Mouse (Mus musculus): ENCODE data around the gene Slc31a1. TPM values are rescaled to one million over a fixed set of nuclear protein-coding genes. Genes with fewer than 3 reads are reported as not detected.

Slc31a1 gene
- total RNA-seq, 4 experiments from 2014 or later: 12.1 to 13.9 (median 13.0) TPM

DNA sequence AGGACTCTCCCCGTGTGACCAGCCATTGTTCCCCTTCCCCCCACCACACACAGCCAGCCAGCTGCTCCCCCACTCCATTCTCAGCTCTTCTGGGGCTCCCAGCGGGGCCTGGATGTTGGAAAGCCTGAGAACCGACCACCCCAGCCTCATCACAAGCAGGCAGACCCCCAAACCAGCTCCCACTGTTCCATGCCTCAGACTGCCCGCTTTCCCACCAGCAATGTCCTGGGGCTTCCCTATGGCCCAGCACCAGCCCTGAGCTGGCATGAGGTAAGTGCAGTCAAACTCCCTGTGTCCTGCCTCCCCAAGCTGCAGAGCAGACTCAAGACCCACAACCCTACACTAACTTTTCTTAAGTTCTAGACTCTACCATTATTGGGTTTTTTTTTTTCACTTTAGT, 45.6 kb downstream of the Slc31a1 start:
- DNase-seq (ENCODE audit: low spot score in 2 of 2): no peak

DNA sequence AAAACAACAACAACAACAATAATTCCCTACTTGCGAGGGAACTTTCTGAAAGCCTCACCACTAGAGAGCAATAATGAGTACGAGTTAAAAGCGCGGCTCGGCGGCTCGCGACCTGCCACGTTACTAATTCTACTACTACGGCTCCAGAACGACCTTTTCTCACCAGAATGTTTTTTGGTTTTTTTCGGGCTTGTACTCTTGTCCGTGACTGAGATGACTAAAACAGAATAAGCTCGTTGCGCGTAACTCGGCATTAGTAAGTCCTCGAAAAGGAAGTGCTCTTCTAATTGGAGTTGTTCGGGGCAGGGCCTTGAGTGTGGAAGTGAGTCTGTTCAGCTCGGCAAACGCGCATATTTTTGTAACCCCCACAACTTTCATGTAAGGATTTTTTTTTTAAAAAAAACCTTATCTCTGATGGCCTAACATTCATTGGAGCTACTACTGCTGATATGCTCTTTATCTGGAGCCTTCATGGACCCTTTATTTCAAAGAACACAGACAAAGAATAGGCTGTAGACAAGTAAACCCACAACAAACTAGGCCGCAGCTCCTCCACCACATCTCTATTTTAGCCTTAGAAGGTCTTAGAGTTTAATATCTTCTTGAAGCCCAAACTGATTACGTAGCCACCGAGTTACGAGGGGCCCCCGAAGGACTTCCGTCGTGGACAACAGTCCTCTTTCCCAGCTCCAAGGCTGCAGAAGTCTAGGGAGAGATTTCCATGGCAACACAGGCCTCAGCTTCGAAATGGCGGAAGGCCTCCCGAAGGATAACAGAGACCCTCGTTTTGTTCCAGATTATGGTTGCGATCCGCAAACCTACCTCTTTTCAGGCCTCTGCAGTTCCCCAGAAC, 47.4 kb downstream of the Slc31a1 start:
- DNase-seq (ENCODE audit: low spot score in 2 of 2): peak in 1 of 2 experiments; percentile 36

DNA sequence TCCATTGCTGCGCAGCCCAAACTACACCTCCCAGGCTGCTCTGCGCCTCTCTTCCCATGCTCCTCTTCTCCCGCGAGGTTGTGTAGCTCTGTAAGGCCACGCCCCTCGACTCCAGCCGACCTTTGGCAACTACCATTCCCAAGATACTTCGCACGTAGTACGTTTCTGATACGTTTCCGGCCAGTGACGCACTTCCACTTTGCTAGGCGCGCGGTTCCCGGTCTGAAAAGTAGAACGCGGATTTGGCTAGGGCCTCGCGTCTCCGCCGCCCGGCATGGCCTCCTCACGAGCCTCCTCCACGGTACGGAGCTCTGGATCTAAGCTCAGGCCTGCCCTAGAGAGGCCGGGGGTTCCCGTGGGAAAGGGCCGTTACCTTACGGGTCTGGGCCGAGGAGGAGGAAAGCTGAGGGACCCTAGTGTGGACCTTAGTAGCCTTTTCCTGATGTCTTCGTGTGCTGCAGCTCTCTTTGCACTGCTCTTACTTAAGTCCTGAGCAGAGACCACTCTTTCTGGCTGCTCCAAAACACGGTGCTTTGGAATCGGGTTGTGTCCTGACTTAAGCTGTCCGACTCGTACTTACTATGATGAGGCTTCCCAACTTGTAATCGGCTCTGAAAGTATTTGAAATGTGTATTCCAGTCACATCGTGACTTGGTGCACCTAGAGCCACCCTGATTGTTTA, 48.2 kb downstream of the Slc31a1 start, which contains the start of the genes Cdc26 and Prpf4:
Gene Cdc26 (minus strand): TSS at position 42 of the 682 bp plus-strand sequence.
Gene Prpf4 (plus strand): TSS at position 197 of the 682 bp plus-strand sequence.
- peak; percentile 93 to 99 for DNase-seq (ENCODE audit: low spot score in 2 of 2)

DNA sequence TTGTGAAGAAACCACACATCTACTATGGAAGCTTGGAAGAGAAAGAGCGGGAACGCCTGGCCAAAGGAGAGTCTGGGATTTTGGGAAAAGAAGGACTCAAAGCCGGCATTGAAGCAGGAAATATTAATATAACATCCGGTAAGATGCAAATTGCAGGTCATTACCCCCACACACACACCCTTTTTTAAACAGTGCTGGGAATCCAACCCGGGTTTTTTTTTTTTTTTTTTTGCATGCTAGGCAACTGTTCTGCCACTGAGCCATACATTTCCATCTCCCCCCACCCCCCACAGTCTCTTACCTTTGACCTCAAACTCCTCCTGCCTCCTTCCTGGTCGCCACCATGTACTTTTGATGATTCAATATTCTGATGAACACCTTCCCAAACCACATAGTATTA, 49.1 kb downstream of the Slc31a1 start:
- no peak for DNase-seq (ENCODE audit: low spot score in 2 of 2)

DNA sequence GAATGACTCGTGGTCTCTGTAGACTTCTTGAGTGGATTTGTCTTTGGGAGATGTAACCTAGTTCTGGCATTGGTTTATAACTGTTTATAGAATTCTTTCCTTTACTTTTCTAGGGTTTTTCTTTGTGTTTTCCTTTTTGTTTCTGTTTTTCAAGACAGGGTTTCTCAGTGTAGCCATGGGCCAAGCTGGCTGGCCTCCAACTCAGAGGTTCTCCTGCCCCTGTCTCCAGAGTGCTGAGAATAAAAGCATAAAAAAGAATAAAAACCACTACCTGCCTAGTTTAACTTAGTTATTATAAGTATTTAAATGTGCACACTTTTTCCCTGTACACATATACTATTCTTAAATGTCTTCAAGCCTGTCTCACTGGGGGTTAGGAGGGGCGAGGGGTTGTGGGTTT, 49.8 kb downstream of the Slc31a1 start:
- no peak for DNase-seq (ENCODE audit: low spot score in 2 of 2)

DNA sequence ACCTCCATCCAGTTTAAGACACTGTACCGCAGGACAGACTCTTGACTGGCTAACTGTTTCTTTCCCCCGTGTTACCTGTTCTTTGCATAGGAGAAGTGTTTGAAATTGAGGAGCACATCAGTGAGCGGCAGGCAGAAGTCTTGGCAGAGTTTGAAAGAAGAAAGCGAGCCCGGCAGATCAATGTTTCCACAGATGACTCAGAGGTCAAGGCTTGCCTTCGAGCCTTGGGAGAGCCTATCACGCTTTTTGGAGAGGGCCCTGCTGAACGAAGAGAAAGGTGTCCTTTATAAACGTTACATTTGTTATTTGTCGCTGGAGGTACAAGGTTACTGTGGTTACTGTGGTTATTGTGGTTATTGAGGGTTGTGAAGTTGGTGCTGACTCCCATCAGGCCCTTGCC, 51.1 kb downstream of the Slc31a1 start:
- DNase-seq (ENCODE audit: low spot score in 2 of 2): no peak

DNA sequence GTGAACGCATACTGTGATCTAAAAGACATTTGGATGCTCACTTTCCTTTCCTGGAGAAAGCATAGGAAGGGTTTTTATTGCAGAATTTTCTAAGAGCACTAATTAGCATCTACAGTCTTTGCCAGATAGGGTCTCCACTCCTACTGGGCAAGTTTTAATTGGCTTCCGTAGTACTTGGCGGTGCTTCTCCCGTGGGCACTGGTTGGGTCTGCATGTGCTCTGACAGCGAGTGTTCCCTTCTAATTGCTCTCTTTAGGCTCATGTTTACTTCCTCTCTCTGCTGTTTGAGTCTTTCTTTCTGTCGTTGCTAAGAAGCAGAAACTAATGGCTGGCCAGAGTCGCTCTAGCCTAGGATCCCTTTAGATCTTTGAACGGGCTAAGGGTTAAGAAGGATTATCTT, 57.9 kb downstream of the Slc31a1 start:
- no peak for DNase-seq (ENCODE audit: low spot score in 2 of 2)

DNA sequence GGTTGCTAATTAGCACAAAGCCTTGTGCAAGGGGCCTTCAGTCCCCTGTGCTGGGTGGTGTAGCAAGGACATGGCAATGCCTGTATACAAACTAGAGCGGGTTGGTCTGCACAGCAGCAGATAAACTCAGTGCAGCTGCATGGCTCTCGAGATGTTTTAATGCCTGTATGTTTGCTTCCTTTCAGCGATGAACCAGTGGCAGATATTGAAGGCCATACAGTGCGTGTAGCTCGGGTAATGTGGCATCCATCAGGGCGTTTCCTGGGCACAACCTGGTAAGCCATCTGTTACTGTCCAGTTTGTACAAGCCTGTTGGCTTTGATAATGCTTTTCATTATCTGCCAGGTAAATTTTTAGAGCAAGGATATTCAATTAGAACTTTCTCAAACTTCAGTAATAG, 58.6 kb downstream of the Slc31a1 start:
- DNase-seq (ENCODE audit: low spot score in 2 of 2): no peak

DNA sequence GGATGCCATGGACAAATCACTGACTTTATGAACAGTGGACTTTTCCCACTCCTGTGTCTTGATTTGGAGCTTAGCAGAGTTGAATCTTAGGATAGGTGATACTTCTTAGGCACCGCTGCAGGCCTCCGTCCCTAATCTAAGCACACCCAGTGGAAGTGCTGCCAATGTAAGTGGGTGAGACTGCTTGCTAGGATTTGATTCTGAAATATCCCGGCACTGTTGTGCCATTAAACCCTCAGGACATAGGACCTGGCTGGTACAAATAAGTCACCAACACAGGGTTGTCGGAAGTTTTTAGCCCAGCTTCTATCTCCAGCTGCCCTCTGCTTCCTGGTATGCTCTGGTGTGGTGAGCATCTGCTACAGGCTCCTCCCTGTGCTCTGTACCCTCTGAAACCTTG, 65.4 kb downstream of the Slc31a1 start:
- no peak for DNase-seq (ENCODE audit: low spot score in 2 of 2)

DNA sequence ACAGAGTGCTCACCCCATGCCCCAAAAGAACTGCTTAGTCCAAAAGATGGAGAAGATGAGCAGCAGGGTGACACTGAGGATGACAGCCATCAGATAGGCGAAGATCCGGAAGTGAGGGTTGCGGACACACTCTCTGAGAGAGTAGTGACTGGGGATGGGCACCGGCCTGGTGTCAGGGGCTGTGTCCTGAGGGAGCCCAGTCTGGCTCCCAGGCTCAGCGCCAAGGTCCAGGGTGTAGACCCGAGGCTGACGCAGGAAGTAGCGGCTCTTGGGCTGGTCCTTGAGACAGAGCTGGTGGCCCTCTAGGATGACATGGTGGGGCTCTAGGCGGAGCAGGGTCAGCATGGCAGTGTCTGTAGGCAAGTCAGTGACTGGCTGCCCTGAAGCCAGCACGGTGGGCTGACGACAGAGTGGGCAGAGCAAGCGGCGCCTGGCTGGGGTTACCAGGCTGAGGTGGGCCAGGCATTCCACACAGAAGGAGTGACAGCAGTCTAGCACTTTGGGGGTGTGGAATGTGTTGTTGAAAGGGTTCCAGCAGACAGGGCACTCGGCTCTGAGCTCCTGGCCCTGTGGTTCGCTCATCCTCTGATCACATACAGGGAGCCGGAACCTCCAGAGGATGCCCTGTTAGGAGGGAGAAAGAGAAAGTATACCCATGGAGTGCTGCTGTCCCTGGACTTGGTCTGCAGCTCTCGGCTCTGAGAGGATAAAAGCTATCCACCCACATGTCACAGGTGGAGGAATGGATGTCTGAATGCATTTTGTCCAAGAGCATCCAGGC, 67.6 kb downstream of the Slc31a1 start:
- DNase-seq (ENCODE audit: low spot score in 2 of 2): no peak

DNA sequence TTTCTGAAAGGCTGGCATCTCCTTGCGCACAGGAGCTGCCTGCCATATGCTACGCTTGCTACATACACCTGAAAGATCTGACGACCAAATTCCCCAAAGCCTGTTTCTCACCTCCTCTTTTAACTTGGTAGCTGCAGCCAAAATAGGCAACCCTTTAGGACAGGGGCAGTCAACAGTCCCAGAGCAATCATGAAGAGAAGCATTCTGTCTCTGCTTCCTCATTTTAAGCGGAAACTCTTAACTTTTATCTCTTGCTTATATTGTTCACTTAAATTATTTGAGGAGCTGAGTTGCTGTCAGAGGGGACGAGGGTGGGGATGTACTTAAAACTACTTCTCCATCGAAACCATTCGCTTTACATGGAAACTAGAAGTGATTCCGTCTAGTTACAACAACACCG, 69.1 kb downstream of the Slc31a1 start:
- DNase-seq (ENCODE audit: low spot score in 2 of 2): no peak

DNA sequence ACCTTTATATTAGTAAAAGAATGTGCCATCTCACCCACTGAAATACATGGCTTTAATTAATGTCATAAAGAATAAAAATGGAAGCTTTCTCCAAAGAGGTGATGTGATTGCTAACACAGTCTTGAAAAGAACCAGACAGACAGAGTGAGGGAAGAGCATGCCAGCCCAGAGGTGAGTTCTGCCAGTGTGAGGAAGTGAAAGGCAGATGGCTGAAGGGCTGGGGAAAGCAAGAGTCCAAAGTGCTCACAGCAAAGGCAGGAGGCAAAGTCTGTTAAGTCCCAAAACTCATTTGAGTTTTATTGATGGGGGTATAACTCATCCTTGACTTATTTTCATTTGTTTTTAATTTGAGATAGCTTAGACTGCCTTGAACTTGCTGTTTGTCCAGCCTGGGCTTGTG, 70.2 kb downstream of the Slc31a1 start:
- DNase-seq (ENCODE audit: low spot score in 2 of 2): no peak

DNA sequence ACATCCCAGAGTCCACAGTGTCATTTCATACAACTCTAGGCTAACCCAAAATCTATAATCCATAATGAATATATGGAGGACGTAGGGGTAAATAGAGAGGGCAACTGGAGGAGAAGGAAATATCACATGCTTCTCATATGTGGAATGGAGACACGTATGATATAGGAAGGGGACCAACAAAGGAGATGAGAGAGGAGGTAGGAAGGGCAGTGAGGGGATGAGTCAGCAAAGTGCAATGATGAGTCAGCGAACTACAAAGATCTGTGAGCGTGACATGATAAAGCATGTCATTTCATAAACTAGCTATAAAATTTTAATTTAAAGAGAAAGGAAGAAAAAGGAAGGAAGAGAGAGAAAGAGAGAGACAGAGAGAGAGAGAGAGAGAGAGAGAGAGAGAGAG, 71.0 kb downstream of the Slc31a1 start:
- no peak for DNase-seq (ENCODE audit: low spot score in 2 of 2)

DNA sequence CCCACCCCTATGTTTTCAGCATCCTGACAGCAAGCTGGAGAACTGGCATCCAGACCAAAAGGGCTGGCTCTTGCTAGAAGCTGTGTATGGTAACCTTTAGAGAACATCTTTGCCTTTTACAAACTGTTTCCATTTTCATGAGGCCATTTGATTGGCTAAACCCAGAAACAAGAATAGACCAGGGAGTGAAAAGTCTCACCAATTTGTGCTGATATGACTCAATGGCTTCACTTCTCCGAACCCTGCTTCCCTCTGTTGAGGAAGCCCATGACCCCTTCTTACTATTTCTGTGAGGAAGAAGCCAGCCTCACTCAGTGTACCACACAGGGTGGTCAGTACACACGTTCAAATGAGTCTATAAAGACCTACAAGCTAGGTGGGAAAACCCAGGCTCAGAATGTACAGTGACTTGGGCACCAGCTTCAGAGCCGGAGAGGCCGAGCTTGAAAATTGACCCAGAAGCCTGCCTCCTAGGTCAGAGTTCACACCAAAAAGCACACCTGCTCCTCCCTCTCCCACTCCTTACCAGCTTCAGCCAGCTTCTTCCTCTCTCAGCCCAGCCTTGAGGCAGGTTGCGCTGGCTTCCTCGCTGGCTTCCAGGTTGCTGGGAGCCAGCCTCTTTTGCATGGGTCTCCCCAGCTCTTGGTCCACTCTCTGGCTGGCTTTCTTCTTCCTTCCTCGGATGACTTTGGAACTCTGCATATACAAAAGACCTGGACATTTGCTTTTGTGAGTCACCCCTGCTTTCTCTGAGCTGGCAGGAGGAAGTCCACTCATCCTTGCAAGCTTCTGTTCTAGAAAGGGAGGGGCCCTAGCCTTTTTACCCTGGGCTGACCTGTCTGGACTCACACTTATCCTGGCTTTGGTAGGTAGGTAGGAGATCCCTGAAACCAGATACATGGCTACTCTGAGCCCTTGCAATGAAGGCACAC, 73.7 kb downstream of the Slc31a1 start:
- DNase-seq (ENCODE audit: low spot score in 2 of 2): no peak

DNA sequence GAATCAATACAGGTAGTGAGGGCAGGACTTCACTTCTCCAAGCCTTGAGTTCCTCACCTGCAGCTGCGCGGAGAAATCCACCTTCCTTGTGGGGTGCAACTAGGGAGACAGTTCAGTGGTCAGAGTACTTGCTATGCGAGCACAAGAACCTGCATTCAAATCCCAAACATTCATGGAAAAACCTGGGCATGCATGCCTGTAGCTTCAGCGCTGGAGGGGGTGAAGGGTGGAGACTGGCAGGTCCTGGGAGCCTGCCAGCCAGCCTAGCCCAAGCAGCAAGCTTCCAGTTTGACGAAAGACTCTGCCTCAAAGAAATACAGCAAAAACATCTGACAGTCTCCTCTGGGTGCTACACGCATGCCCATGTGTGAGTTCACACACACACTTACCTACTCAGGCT, 74.6 kb downstream of the Slc31a1 start, which contains the start of gene Rnf183:
Gene Rnf183 (minus strand): TSS at position 172 of the 400 bp plus-strand sequence.
- no peak for DNase-seq (ENCODE audit: low spot score in 2 of 2)

DNA sequence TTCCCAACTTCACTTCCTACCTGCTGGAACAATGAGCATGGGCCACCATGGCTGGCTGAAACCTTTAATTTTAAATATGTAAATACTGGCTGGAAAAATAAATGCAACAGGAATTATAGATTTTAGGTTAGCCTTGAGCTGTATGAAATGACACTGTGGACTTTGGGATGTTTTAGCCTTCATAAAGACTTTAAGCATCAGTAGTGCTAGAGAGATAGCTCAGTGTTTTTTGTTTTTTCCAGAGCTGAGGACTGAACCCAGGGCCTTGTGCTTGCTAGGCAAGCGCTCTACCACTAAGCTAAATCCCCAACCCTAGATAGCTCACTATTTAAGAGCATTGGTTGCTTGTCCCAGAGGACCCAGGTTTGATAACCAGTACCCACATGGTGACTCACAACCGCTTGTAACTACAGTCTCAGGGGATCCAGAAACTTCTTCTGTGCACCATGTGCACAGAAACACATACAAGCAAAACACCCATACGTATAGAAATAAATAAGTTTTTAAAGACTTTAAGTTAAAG, 76.8 kb downstream of the Slc31a1 start:
- no peak for DNase-seq (ENCODE audit: low spot score in 2 of 2)

DNA sequence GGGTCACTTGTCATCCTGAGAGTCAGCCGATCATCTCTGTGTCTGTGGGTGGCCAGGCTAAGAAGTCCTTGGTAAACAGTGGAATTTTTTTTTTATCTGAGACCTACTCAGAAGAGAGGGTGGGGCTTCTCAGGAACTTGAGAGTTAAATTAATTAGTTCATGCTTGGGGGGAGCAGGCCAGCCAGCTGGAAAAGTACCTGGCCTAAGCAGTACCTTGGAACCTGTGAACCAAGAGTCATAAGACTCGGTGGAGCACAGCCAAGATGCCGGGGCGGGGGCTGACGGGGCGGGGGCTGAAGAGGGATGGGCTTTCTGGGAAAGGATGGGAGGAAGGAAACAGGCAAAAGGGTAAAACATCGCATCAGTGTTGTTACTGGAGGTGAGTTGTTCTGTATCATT, 77.3 kb downstream of the Slc31a1 start:
- no peak for DNase-seq (ENCODE audit: low spot score in 2 of 2)

DNA sequence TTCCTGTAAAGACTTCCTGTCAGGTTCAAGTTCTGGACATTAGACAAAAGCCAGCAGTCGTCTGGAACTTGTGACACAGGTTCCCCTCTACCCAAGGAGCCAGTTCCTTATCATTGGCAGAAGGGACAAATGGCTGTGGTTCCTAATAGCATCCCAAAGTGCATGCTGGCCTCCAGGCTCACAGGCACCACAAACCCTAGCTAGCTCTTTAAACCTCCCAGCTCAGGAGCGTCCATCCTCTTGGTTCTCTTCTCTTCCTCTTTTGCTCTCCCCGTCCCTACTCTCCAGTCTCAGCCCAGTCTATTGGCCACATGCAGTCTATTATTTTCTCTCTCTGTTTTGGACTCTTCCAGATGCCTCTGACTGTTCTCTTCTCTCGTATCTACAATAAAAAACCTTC, 79.3 kb downstream of the Slc31a1 start:
- no peak for DNase-seq (ENCODE audit: low spot score in 2 of 2)

DNA sequence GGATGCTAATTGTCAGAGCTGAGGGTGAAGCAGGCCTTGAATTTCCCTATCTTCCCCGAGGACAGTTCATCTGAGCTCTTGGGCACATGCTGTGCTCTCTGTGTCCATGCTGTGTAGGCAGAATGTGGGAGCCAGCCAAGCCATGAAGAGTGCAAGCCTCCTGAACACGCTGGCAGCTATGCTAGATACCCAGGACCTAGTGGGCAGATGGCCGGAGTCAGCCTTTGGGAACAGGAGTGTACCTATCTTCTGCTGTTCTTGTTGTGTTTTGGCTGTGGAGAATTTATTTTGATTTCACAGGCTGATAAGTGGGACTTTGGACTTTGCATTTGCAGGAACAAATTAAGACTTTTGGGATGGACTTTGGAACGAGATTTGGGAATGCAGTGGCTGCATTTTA, 80.0 kb downstream of the Slc31a1 start:
- no peak for DNase-seq (ENCODE audit: low spot score in 2 of 2)

DNA sequence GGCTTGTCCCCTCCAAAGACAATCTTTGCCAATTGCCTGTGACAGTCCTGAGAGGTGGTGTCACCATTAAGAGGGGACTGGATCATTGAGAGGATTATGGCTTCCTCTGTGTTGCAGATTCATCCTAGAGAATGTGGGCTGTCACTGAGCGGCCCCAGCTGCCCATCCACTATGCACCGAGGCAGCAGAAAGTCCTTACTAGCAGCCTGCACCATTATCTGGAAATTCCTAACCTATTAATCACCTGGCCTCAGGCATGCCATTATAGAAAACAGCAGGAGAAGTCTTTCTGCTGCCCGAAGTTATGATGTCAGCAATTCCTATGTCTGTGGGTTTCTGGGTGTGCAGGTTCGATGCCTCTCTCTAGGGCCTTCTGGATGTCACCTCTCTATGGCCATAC, 80.5 kb downstream of the Slc31a1 start:
- DNase-seq (ENCODE audit: low spot score in 2 of 2): no peak

Data from left cerebral cortex, adult 8-10 months (tissue).